ENCODE assay signal across 9 mouse cellular contexts in the genomic region with DNA sequence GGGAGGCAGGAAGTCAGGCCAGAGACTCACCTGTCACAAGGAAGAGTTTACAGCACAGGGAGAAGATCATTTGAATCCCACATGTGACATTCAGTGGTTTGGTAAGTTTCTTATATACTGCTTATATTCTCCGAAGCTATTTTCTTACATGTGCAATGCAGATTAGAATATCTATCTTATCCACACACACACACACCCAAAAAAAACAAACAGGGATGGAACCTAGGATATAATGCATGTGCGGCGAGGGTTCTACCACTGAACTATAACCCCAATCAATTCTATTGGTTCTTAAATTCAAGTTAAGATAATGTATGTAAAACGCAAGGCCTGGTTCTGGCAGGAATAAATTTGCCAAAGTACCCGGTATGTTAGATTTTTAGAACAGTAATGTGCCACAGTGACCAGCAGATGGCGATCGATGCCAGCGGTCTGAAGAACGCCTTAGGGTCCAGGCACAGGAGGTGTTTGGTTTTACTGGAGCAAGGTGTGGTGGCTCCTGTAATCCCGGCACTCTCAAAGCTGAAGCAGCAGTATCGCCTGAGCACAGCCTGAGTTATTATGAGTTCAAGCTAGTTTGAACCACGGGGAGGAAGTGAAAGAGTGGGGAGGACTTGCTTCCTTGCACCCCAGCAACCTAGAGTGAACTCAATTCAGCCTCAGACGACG. TPM values are rescaled to one million over a fixed set of nuclear protein-coding genes. Genes with fewer than 3 reads are reported as not detected.
A peak's percentile ranks its signal among the peaks of the same experiment; 100 is the strongest.
DNase-seq lines count a peak whose midpoint lies in the region; ATAC-seq and TF ChIP-seq lines count a peak whose summit lies in the region.
"Had no signal": no experiment of that assay in that cellular context is flagged by ENCODE, and none has a peak within 500 bp of the region (broad histone marks: within the 10 kb centered on the region; RNA-seq: fewer than 3 reads in every experiment).

No protein-coding gene starts in this region.

- peaks cover 26% of the 10 kb centered on the region for H3K4me1 ChIP-seq in midbrain, embryonic 10.5 days
- H3K4me1 ChIP-seq in midbrain, embryonic 16.5 days (ENCODE audit: control insufficient read depth, insufficient read depth, low read length): peaks cover 7% of the 10 kb centered on the region
- H3K4me1 ChIP-seq in limb, embryonic 10.5 days: peaks cover 36% of the 10 kb centered on the region
- peaks cover 5% of the 10 kb centered on the region; the same call in 1 of the 2 replicates for H3K4me1 ChIP-seq in thymus, adult 2 months (replicated peaks; ENCODE audit: control insufficient read depth, insufficient read depth, low read length)

- H3K27me3 ChIP-seq in midbrain, embryonic 10.5 days (ENCODE audit: low read depth, poor library complexity, severe bottlenecking): no peaks in the 10 kb centered on the region
- H3K27me3 ChIP-seq in midbrain, embryonic 16.5 days (ENCODE audit: control insufficient read depth, insufficient read depth, low read depth, low read length): no peaks in the 10 kb centered on the region
- no peaks in the 10 kb centered on the region for H3K27me3 ChIP-seq in limb, embryonic 10.5 days (ENCODE audit: low read depth, poor library complexity, severe bottlenecking)
- H3K27me3 ChIP-seq in thymus, adult 2 months (ENCODE audit: control insufficient read depth, insufficient read depth, low read length): no peaks in the 10 kb centered on the region
- H3K27me3 ChIP-seq: heart, embryonic 13.5 days had no signal

- H3K36me3 ChIP-seq in midbrain, embryonic 10.5 days: peaks cover 4% of the 10 kb centered on the region; the same call in 1 of the 2 replicates
- H3K36me3 ChIP-seq in midbrain, embryonic 16.5 days (ENCODE audit: control insufficient read depth, insufficient read depth, low read length): no peaks in the 10 kb centered on the region
- peaks cover 6% of the 10 kb centered on the region; the same call in 1 of the 2 replicates for H3K36me3 ChIP-seq in limb, embryonic 10.5 days
- H3K36me3 ChIP-seq in thymus, adult 2 months (ENCODE audit: control insufficient read depth, insufficient read depth, low read length): no peaks in the 10 kb centered on the region
- H3K36me3 ChIP-seq: heart, embryonic 13.5 days had no signal

- no peak for ATAC-seq in midbrain, embryonic 16.5 days

- H3K9ac ChIP-seq in midbrain, embryonic 16.5 days (ENCODE audit: low read depth, low read length): no peak overlapping the region
- H3K9ac ChIP-seq: heart, embryonic 13.5 days had no signal

- 24% methylated on average over 14 of the region's 14 CpGs for WGBS in midbrain, embryonic 10.5 days
- WGBS in midbrain, embryonic 16.5 days: 21% methylated on average over 14 of the region's 14 CpGs
- 21% methylated on average over 14 of the region's 14 CpGs for WGBS in limb, embryonic 10.5 days
- WGBS in thymus, adult 2 months: 23% methylated on average over 14 of the region's 14 CpGs

- no peak overlapping the region; the same call in 1 of the 2 replicates for H3K4me2 ChIP-seq in midbrain, embryonic 16.5 days (ENCODE audit: low read length)
- H3K4me2 ChIP-seq: heart, embryonic 13.5 days had no signal

- no peak overlapping the region for H3K4me3 ChIP-seq in midbrain, embryonic 10.5 days
- H3K4me3 ChIP-seq in midbrain, embryonic 16.5 days (ENCODE audit: low read depth, low read length): no peak overlapping the region
- H3K4me3 ChIP-seq in limb, embryonic 10.5 days: no peak overlapping the region
- H3K4me3 ChIP-seq in thymus, adult 2 months (ENCODE audit: control insufficient read depth, insufficient read depth, low read length): no peak overlapping the region
- H3K4me3 ChIP-seq: heart, embryonic 13.5 days had no signal

- H3K9me3 ChIP-seq in midbrain, embryonic 10.5 days (replicated peaks): no peaks in the 10 kb centered on the region
- no peaks in the 10 kb centered on the region for H3K9me3 ChIP-seq in midbrain, embryonic 16.5 days (replicated peaks; ENCODE audit: control insufficient read depth, low read length, poor library complexity, severe bottlenecking)
- no peaks in the 10 kb centered on the region for H3K9me3 ChIP-seq in limb, embryonic 10.5 days (replicated peaks)
- H3K9me3 ChIP-seq: heart, embryonic 13.5 days had no signal

- TF ChIP-seq CTCF in thymus, adult 2 months (IDR thresholded peaks at IDR 0.05; ENCODE audit: borderline replicate concordance, control insufficient read depth, extremely low read depth, insufficient read depth, low read length, poor library complexity): peak; percentile 61; the same call in 1 of the 2 replicates

- DNase-seq in midbrain, embryonic 10.5 days (ENCODE audit: low spot score): peak; percentile 65
- peak; percentile 88 for DNase-seq in ZHBTc4 (ENCODE audit: low read depth, low spot score)
- peak; percentile 86 for DNase-seq in embryo, embryonic 10 days (ENCODE audit: low spot score)
- DNase-seq in induced T-regulatory cell, adult 2 months (ENCODE audit: low read depth): peak; percentile 72
- peak; percentile 81 for DNase-seq in limb, embryonic 10.5 days (ENCODE audit: low spot score)
- DNase-seq in naive thymus-derived CD4-positive, alpha-beta T cell, adult 2 months (ENCODE audit: low read depth): peak; percentile 76
- peak; percentile 61 for DNase-seq in thymus, adult 2 months

- TF ChIP-seq POLR2A in thymus, adult 2 months (IDR thresholded peaks at IDR 0.05; ENCODE audit: control insufficient read depth, extremely low read depth, insufficient read depth, low read length, poor library complexity): no peak

- H3K27ac ChIP-seq in midbrain, embryonic 10.5 days (replicated peaks): no peak overlapping the region
- no peak overlapping the region for H3K27ac ChIP-seq in midbrain, embryonic 16.5 days (ENCODE audit: low read length)
- no peak overlapping the region for H3K27ac ChIP-seq in limb, embryonic 10.5 days
- H3K27ac ChIP-seq in thymus, adult 2 months (ENCODE audit: control insufficient read depth, insufficient read depth, low read length): no peak overlapping the region
- H3K27ac ChIP-seq: heart, embryonic 13.5 days had no signal

RNA-seq across cellular contexts. Expression of a gene that starts 3.2 kb away (rescaled TPM):
- 27.2 and 28.2 TPM in 2 replicates for polyA plus RNA-seq in midbrain, embryonic 10.5 days (2016; fragmentation: Nextera tagmentation; extraction: Ambion mirVana)
- polyA plus RNA-seq in midbrain, embryonic 16.5 days (2015; fragmentation: Nextera tagmentation; extraction: Ambion mirVana): 45.3 and 45.9 TPM in 2 replicates
- polyA plus RNA-seq in limb, embryonic 10.5 days (2016; fragmentation: Nextera tagmentation; extraction: Ambion mirVana): 21.6 and 28.7 TPM in 2 replicates
- 4.1 and 4.7 TPM in 2 replicates for polyA plus RNA-seq in thymus, adult 2 months (2012; rRNA removed)
